Mouse (Mus musculus) cerebellum, adult 18-20 months (tissue): ENCODE measurements at regions not wholly inside any gene's neighbourhood (a gene's known extent, or its start where the extent isn't known, plus 50 kb on each side); places are given as distances from the start of the nearest gene placed in this dataset.

Source experiments
- DNase-seq, 2 experiments: peaks; one replicate each; pipeline ENCODE4 v3.0.0; 2021

- no peak for DNase-seq
Measured at GRCm38 (mm10) chr2:45234148-45234547, 117.0 kb upstream of the Zeb2 start.

GRCm38 (mm10) chr2:45230351-45231209, 113.4 kb upstream of the Zeb2 start:
- no peak for DNase-seq

GRCm38 (mm10) chr2:45229501-45229900, 112.3 kb upstream of the Zeb2 start:
- DNase-seq = no peak

- no peak for DNase-seq
Measured at GRCm38 (mm10) chr2:45227276-45227944, 110.2 kb upstream of the Zeb2 start.

- no peak for DNase-seq
Measured at GRCm38 (mm10) chr2:45226045-45226370, 108.8 kb upstream of the Zeb2 start.

GRCm38 (mm10) chr2:45225364-45226044, 108.3 kb upstream of the Zeb2 start:
- no peak for DNase-seq

GRCm38 (mm10) chr2:45222213-45222612, 105.0 kb upstream of the Zeb2 start:
- no peak for DNase-seq

GRCm38 (mm10) chr2:45219851-45220250, 102.7 kb upstream of the Zeb2 start:
- DNase-seq = no peak

- DNase-seq = no peak
Measured at GRCm38 (mm10) chr2:45212833-45213232, 95.6 kb upstream of the Zeb2 start.

- no peak for DNase-seq
Measured at GRCm38 (mm10) chr2:45208526-45208925, 91.3 kb upstream of the Zeb2 start.

- DNase-seq = no peak
Measured at GRCm38 (mm10) chr2:45205756-45206155, 88.6 kb upstream of the Zeb2 start.

GRCm38 (mm10) chr2:45205211-45205610, 88.0 kb upstream of the Zeb2 start:
- DNase-seq = no peak

GRCm38 (mm10) chr2:45197955-45198631, 80.9 kb upstream of the Zeb2 start:
- no peak for DNase-seq

GRCm38 (mm10) chr2:45197342-45197741, 80.1 kb upstream of the Zeb2 start:
- no peak for DNase-seq

GRCm38 (mm10) chr2:45196511-45196910, 79.3 kb upstream of the Zeb2 start:
- DNase-seq = no peak

GRCm38 (mm10) chr2:45194335-45194734, 77.1 kb upstream of the Zeb2 start:
- DNase-seq = no peak

GRCm38 (mm10) chr2:45185621-45185999, 68.4 kb upstream of the Zeb2 start:
- DNase-seq = no peak

GRCm38 (mm10) chr2:45184704-45185620, 67.8 kb upstream of the Zeb2 start:
- DNase-seq = no peak

GRCm38 (mm10) chr2:45184149-45184548, 67.0 kb upstream of the Zeb2 start:
- DNase-seq = no peak

GRCm38 (mm10) chr2:45182876-45183275, 65.7 kb upstream of the Zeb2 start:
- no peak for DNase-seq

GRCm38 (mm10) chr2:45181552-45181951, 64.4 kb upstream of the Zeb2 start:
- DNase-seq = no peak

- DNase-seq = no peak
Measured at GRCm38 (mm10) chr2:45178849-45179453, 61.8 kb upstream of the Zeb2 start.
